Mouse (Mus musculus) spleen, adult 2 months (tissue): ENCODE results near the gene Acin1. TPM values are rescaled to one million over a fixed set of nuclear protein-coding genes. Genes with fewer than 3 reads are reported as not detected.

ENCODE experiments used
- DNase-seq, 2 experiments: peaks; one replicate each; pipeline versions ENCODE4 v3.0.0 to v3.0.0-alpha.2; 2012 to 2021; ENCODE audit warnings: low spot score in 2 of 2, low read depth in 1 of 2
- H3K27ac ChIP-seq: fragments of 200-500 bp; 2 replicates; pipeline ENCODE4 v1.5.1; 2012; ENCODE audit warnings: low read length, inconsistent platforms; ENCODE audit not compliant: insufficient read depth
- H3K27me3 ChIP-seq: fragments of 200-500 bp; 2 replicates; pipeline ENCODE4 v1.6.1; 2012; ENCODE audit warnings: mild to moderate bottlenecking, moderate library complexity, low read length, inconsistent platforms; ENCODE audit not compliant: control insufficient read depth, insufficient read depth
- H3K36me3 ChIP-seq: fragments of 200-500 bp; 2 replicates; pipeline ENCODE4 v1.6.1; 2012; ENCODE audit warnings: mild to moderate bottlenecking, low read length, inconsistent platforms; ENCODE audit not compliant: control insufficient read depth, insufficient read depth
- H3K4me1 ChIP-seq: fragments of 200-500 bp; 2 replicates; pipeline ENCODE4 v1.6.1; 2011; ENCODE audit warnings: inconsistent platforms; ENCODE audit not compliant: control insufficient read depth, insufficient read depth, insufficient read length
- H3K4me3 ChIP-seq: fragments of 200-500 bp; 2 replicates; pipeline ENCODE4 v1.5.1; 2011; ENCODE audit warnings: mild to moderate bottlenecking, inconsistent platforms; ENCODE audit not compliant: insufficient read depth, insufficient read length; ENCODE audit errors: extremely low read depth
- CTCF ChIP-seq: fragments of 200-500 bp; IDR thresholded peaks from 2 replicates; pipeline ENCODE4 v1.5.1; 2011; ENCODE audit warnings: mild to moderate bottlenecking, inconsistent platforms; ENCODE audit not compliant: insufficient read depth, insufficient read length, insufficient replicate concordance; ENCODE audit errors: extremely low read depth
- POLR2A ChIP-seq: fragments of 200-500 bp; IDR thresholded peaks from 2 replicates; pipeline ENCODE4 v1.6.1; 2011; ENCODE audit warnings: low read depth, low read length, inconsistent platforms
- WGBS: fragments of 180-500 bp; shearing (Covaris S2); methylation state at CpG from one replicate; pipeline ENCODE4 v1.1.7; 2018; 5-methylcytosine and 5-hydroxymethylcytosine counted together
- polyA plus RNA-seq: library from polyadenylated mRNA; depleted of rRNA; stranded (reverse); fragments of >200 nt; gene quantifications from 2 replicates; pipeline ENCODE4 v1.2.3, GENCODE M21; 2012

The Acin1 gene
- polyA plus RNA-seq, 1 experiment = 126 TPM

GRCm38 (mm10) chr14:54644294-54644693, 42.4 kb downstream of the Acin1 start:
- WGBS = 93% methylated on average over 9 of the region's 9 CpGs
- TF ChIP-seq POLR2A = no peak
- no peak for TF ChIP-seq CTCF
- no peak for DNase-seq
- peaks cover 7% of the 10 kb centered on the region for H3K4me1 ChIP-seq
- H3K27me3 ChIP-seq = no peaks in the 10 kb centered on the region
- H3K27ac ChIP-seq = no peak overlapping the region
- peaks cover 54% of the 10 kb centered on the region for H3K36me3 ChIP-seq
- no peak overlapping the region for H3K4me3 ChIP-seq

GRCm38 (mm10) chr14:54643011-54643410, 43.7 kb downstream of the Acin1 start:
- no peak overlapping the region for H3K4me3 ChIP-seq
- peaks cover 47% of the 10 kb centered on the region for H3K36me3 ChIP-seq
- H3K27ac ChIP-seq = no peak overlapping the region
- whole genome bisulfite sequencing = 88% methylated on average over 2 of the region's 2 CpGs
- peaks cover 7% of the 10 kb centered on the region for H3K4me1 ChIP-seq
- H3K27me3 ChIP-seq = no peaks in the 10 kb centered on the region
- no peak for DNase-seq
- no peak for TF ChIP-seq CTCF
- TF ChIP-seq POLR2A = no peak

DNA sequence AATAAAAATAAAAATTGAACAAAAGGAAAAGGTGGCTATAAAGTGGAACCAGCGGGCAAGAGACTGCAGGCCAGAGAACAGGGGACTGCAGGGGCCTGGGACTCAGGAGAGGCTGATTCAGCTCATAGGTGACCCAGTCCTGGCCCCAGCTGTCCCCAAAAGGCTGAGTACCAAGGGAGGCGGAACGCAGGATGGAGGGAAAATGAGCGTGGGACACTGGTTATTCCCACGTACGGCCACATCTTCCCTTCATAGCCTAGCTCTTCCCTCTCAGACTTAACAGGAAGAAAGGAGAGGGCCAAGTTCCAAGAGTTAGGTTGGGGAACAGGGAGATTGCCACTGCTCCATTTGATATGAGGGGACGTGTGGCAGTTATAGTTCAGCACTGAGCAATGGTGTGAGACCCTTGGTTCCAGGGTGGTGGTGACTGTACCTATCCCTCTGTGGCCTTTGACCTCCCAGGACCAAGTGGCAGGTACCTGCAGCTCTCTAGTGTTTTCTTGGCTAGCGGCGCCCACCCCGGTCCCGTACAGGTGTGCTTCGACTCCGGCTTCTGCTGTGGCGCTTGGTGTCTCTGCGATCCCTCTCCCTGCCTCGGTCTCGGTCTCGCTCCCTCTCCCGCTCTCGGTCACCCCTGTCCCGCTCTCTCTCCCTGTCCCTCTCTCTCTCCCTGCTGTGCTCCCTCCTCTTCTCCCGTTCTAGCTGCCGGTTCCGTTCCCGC, 44.3 kb downstream of the Acin1 start:
- no peak for DNase-seq
- 95% methylated on average over 25 of the region's 25 CpGs for WGBS

DNA sequence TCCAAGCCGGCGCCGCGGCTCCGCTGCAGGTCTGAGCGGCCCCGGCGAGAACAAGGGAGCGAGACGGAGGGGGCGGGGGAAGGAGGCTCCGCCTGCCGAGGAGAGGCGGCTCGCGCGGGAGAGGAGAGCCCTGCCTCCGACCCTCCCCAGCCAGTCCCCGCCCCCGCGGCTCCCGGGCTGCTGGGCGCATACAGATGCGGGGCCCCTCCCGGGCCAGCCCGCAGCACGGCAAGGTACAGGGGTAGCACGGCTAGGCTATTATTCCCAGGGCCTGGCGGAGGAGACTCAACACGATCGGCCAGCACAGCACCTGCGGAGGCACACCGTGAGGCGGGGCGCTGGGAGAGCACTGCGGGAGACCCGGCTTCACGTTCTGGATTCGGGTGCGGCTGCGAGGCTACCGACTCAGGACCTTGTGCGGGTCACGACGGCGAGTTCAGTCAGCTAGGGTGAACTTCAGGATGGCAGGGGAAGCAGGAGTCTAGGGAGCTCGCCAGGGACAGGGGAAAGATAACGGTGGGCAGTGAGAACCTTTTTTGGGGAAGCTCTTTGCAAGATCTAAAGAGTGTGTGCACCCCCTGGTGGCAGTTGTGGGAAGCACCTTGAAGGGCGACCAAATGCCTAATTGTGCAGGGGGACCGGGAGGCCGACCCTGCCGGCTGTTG, 45.3 kb downstream of the Acin1 start, which contains the start of gene Cdh24:
Gene Cdh24 (minus strand): TSS at position 60 of the 665 bp plus-strand sequence.
- WGBS = under 1% methylated on average over 51 of the region's 52 CpGs
- Histone ChIP-seq H3K4me1 (peaks cover 7% of the 10 kb centered on the region), H3K27me3 (no peaks in the 10 kb centered on the region), H3K4me3 (peak within 1 kb of the TSS; percentile 76), H3K36me3 (peaks cover 40% of the 10 kb centered on the region), H3K27ac (no peak within 1 kb of the TSS; the same call in 1 of the 2 replicates)
- TF ChIP-seq POLR2A (no peak), CTCF (peak; percentile 74; the same call in 1 of the 2 replicates)
- DNase-seq = peak; percentile 65 to 86

More for the DNA sequence above, 44.3 kb downstream of the Acin1 start:
- TF ChIP-seq CTCF (no peak), POLR2A (no peak)
- peaks cover 7% of the 10 kb centered on the region for H3K4me1 ChIP-seq
- H3K27me3 ChIP-seq = no peaks in the 10 kb centered on the region
- no peak overlapping the region for H3K27ac ChIP-seq
- peaks cover 44% of the 10 kb centered on the region for H3K36me3 ChIP-seq
- no peak overlapping the region for H3K4me3 ChIP-seq

- Histone ChIP-seq H3K36me3 (peaks cover 35% of the 10 kb centered on the region), H3K27me3 (no peaks in the 10 kb centered on the region), H3K27ac (no peak within 1 kb of the TSS; the same call in 1 of the 2 replicates), H3K4me3 (peak within 1 kb of the TSS; percentile 76), H3K4me1 (peaks cover 7% of the 10 kb centered on the region)
- TF ChIP-seq POLR2A (no peak), CTCF (no peak)
- WGBS = 2% methylated on average over 27 of the region's 28 CpGs
- no peak for DNase-seq
Observed at GRCm38 (mm10) chr14:54640946-54641304, 45.8 kb downstream of the Acin1 start, which contains the start of gene Gm17606. TSS of gene Gm17606 (plus strand) at chr14:54640952.

DNA sequence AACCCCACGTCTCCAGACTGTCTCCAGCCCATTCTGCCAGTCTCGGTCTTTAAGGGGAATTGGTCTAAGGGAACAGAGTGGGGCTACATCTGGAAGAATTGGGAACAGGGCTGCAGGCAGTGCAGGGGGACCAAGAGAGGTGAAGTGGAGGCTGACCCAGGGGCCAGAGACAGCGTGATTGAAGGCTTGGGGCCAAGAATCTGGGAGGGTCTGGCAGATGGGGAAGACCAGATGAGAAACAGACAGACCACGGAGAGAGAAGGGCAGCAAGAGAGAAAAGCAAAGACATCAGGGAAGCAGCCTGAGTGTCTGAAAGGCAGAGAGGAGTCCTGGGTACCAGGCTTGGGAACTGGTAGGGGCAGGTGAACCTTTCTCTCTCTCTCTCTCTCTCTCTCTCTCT, 46.6 kb downstream of the Acin1 start:
- H3K27ac ChIP-seq = no peak overlapping the region
- WGBS = 65% methylated on average over 4 of the region's 4 CpGs

GRCm38 (mm10) chr14:54638210-54638609, 48.5 kb downstream of the Acin1 start:
- no peak for DNase-seq
- H3K4me1 ChIP-seq = peaks cover 7% of the 10 kb centered on the region
- TF ChIP-seq POLR2A (no peak), CTCF (no peak)

More for the DNA sequence above, 46.6 kb downstream of the Acin1 start:
- TF ChIP-seq POLR2A (no peak), CTCF (no peak)
- peaks cover 27% of the 10 kb centered on the region for H3K36me3 ChIP-seq
- no peak overlapping the region for H3K4me3 ChIP-seq
- no peak for DNase-seq
- no peaks in the 10 kb centered on the region for H3K27me3 ChIP-seq
- peaks cover 7% of the 10 kb centered on the region for H3K4me1 ChIP-seq

More at GRCm38 (mm10) chr14:54638210-54638609, 48.5 kb downstream of the Acin1 start:
- Histone ChIP-seq H3K36me3 (peaks cover 9% of the 10 kb centered on the region), H3K27ac (no peak overlapping the region), H3K4me3 (no peak overlapping the region), H3K27me3 (no peaks in the 10 kb centered on the region)
- WGBS = 67% methylated on average over 5 of the region's 5 CpGs
